Mouse (Mus musculus): Measurements from ENCODE around the gene Mical3.

Mical3 gene

GRCm38 (mm10) chr6:121081288-121082093 lies 49.3 kb downstream of the Mical3 start:
- no peak for DNase-seq

- DNase-seq: no peak
These were observed 52.6 kb downstream of the Mical3 start for GRCm38 (mm10) chr6:121078175-121078574.

GRCm38 (mm10) chr6:121076929-121077566 lies 53.8 kb downstream of the Mical3 start:
- DNase-seq: no peak

GRCm38 (mm10) chr6:121075763-121076162 lies 55.0 kb downstream of the Mical3 start:
- no peak for DNase-seq

GRCm38 (mm10) chr6:121073312-121073711 lies 57.5 kb downstream of the Mical3 start:
- no peak for DNase-seq

- DNase-seq: no peak
These were observed 58.2 kb downstream of the Mical3 start for GRCm38 (mm10) chr6:121072615-121073014.

GRCm38 (mm10) chr6:121070584-121071230 lies 60.1 kb downstream of the Mical3 start:
- DNase-seq: no peak

- DNase-seq: no peak
These were observed 61.6 kb downstream of the Mical3 start for GRCm38 (mm10) chr6:121069156-121069555.

- no peak for DNase-seq
These were observed 62.7 kb downstream of the Mical3 start for GRCm38 (mm10) chr6:121068087-121068464.

- DNase-seq: no peak
These were observed 63.2 kb downstream of the Mical3 start for GRCm38 (mm10) chr6:121067426-121068086.

GRCm38 (mm10) chr6:121066761-121067160 lies 64.0 kb downstream of the Mical3 start:
- no peak for DNase-seq

- no peak for DNase-seq
These were observed 66.3 kb downstream of the Mical3 start for GRCm38 (mm10) chr6:121064356-121065015.

GRCm38 (mm10) chr6:121063771-121064170 lies 67.0 kb downstream of the Mical3 start:
- no peak for DNase-seq

- no peak for DNase-seq
These were observed 67.8 kb downstream of the Mical3 start for GRCm38 (mm10) chr6:121062891-121063408.

- DNase-seq: no peak
These were observed 72.8 kb downstream of the Mical3 start for GRCm38 (mm10) chr6:121058039-121058438.

- DNase-seq: no peak
These were observed 73.4 kb downstream of the Mical3 start for GRCm38 (mm10) chr6:121057181-121057956.

GRCm38 (mm10) chr6:121055496-121055895 lies 75.3 kb downstream of the Mical3 start:
- no peak for DNase-seq

- DNase-seq: no peak
These were observed 75.9 kb downstream of the Mical3 start for GRCm38 (mm10) chr6:121054908-121055307.

- no peak for DNase-seq
These were observed 76.5 kb downstream of the Mical3 start for GRCm38 (mm10) chr6:121054340-121054739.

GRCm38 (mm10) chr6:121053585-121054112 lies 77.2 kb downstream of the Mical3 start:
- no peak for DNase-seq

- DNase-seq: no peak
These were observed 78.7 kb downstream of the Mical3 start for GRCm38 (mm10) chr6:121051972-121052629.
